Mouse (Mus musculus): ENCODE measurements around the gene Opn4.

- TF ChIP-seq CTCF (IDR thresholded peaks at IDR 0.05; ENCODE audit: insufficient read depth, low read depth, low read length) (no peak), POLR2A (IDR thresholded peaks at IDR 0.05; ENCODE audit: insufficient read depth, low read depth, low read length) (no peak)
These were observed 55.4 kb downstream of the Opn4 start for GRCm38 (mm10) chr14:34544545-34544944.
